Mouse (Mus musculus) embryonic facial prominence, embryonic 15.5 days (tissue): ENCODE measurements around the gene Atxn1. TPM values are rescaled to one million over a fixed set of nuclear protein-coding genes. Genes with fewer than 3 reads are reported as not detected.

Source experiments
- ATAC-seq: fragments of 200-750 bp; cut with Nextera tagmentation; 2 replicates; pipeline ENCODE4 v1.8.0; 2017; ENCODE audit warnings: low read depth, moderate TSS enrichment; ENCODE audit not compliant: insufficient number of reproducible peaks, low FRiP score, low TSS enrichment
- H3K27ac ChIP-seq: fragments of 300-500 bp; sonication (generic); replicated peaks from 2 replicates; pipeline ENCODE4 v1.5.1; 2015; ENCODE audit warnings: mild to moderate bottlenecking, inconsistent platforms
- H3K27me3 ChIP-seq: fragments of 300-500 bp; sonication (generic); 2 replicates; pipeline ENCODE4 v1.6.1; 2015; ENCODE audit warnings: inconsistent platforms
- H3K36me3 ChIP-seq: fragments of 300-500 bp; sonication (generic); 2 replicates; pipeline ENCODE4 v1.6.1; 2015; ENCODE audit warnings: mild to moderate bottlenecking, inconsistent platforms
- H3K4me1 ChIP-seq: fragments of 300-500 bp; sonication (generic); 2 replicates; pipeline ENCODE4 v1.6.1; 2015; ENCODE audit warnings: inconsistent platforms
- H3K4me2 ChIP-seq: fragments of 300-500 bp; sonication (generic); replicated peaks from 2 replicates; pipeline ENCODE4 v1.6.1; 2015; ENCODE audit warnings: mild to moderate bottlenecking, inconsistent platforms
- H3K4me3 ChIP-seq: fragments of 300-500 bp; sonication (generic); replicated peaks from 2 replicates; pipeline ENCODE4 v1.5.1; 2015; ENCODE audit warnings: mild to moderate bottlenecking, inconsistent platforms
- H3K9ac ChIP-seq: fragments of 300-500 bp; sonication (generic); 2 replicates; pipeline ENCODE4 v1.6.1; 2015; ENCODE audit warnings: inconsistent platforms
- H3K9me3 ChIP-seq: fragments of 300-500 bp; sonication (generic); replicated peaks from 2 replicates; pipeline ENCODE4 v1.6.1; 2016; ENCODE audit warnings: inconsistent platforms
- WGBS: fragments of 180-500 bp; shearing (Covaris S2); methylation state at CpG from one replicate; pipeline ENCODE4 v1.1.7; 2015; 5-methylcytosine and 5-hydroxymethylcytosine counted together
- polyA plus RNA-seq: library from polyadenylated mRNA; unstranded; fragments of >200 nt; fragmentation: Nextera tagmentation; extraction: Ambion mirVana; gene quantifications from 2 replicates; pipeline ENCODE4 v1.2.1, GENCODE M21; 2015

Gene Atxn1
- polyA plus RNA-seq, 1 experiment from 2014 or later: 7.2 TPM

DNA sequence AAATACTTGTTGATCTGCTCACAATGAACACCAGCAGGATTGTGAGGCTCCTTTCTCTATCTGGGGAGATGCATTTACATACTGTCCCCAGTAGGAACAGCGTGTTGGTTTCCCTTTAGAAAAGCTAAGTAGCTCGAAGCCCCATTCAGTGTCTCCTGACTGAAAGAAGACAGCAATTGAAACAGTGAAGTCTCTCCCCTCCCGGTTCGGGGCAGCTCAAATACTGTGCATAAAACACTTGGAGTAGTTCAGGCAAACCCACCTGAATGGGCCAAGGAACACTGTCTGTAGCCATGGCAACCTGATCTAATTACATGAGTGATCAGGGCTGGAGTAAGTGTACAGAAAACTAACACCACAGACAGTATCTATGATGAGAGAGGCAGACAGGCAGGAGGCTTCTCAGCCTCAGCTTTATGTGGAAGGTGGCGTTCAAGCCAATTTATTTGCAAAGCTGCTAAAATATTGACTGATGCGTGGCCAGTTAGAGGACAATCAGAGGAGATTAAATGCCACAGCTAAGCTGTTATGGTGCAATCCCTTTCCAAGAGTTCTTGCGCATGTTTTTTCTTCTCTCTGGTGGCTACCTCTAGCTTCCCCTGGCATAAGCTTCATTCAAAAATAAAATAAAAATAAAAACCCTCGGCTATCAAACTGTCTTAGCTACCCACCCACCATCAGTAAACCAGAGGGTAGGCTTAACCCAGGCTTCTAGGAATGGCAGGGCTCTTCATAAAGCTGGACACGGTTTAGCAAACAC lies 2.8 kb downstream of the Atxn1 start:
- no peak overlapping the region for H3K9ac ChIP-seq

GRCm38 (mm10) chr13:45960311-45960965 lies 4.4 kb downstream of the Atxn1 start:
- Histone ChIP-seq H3K27ac (no peak overlapping the region), H3K4me3 (no peak overlapping the region), H3K9me3 (no peaks in the 10 kb centered on the region), H3K27me3 (no peaks in the 10 kb centered on the region), H3K36me3 (no peaks in the 10 kb centered on the region), H3K9ac (no peak overlapping the region), H3K4me1 (peaks cover 28% of the 10 kb centered on the region), H3K4me2 (no peak overlapping the region)
- ATAC-seq: no peak
- 46% methylated on average over 14 of the region's 14 CpGs for WGBS

More for the DNA sequence above, 2.8 kb downstream of the Atxn1 start:
- peaks cover 42% of the 10 kb centered on the region for H3K4me1 ChIP-seq
- 30% methylated on average over 9 of the region's 9 CpGs for WGBS
- H3K4me2 ChIP-seq: peak overlapping the region; percentile 93
- ATAC-seq: no peak
- H3K9me3 ChIP-seq: no peaks in the 10 kb centered on the region
- peak overlapping the region; percentile 87 for H3K4me3 ChIP-seq
- H3K36me3 ChIP-seq: no peaks in the 10 kb centered on the region
- H3K27ac ChIP-seq: no peak overlapping the region
- no peaks in the 10 kb centered on the region for H3K27me3 ChIP-seq

- Histone ChIP-seq H3K4me3 (no peak overlapping the region), H3K9ac (no peak overlapping the region), H3K9me3 (no peaks in the 10 kb centered on the region), H3K4me1 (peaks cover 26% of the 10 kb centered on the region), H3K36me3 (no peaks in the 10 kb centered on the region), H3K27me3 (no peaks in the 10 kb centered on the region), H3K4me2 (no peak overlapping the region), H3K27ac (no peak overlapping the region)
- no peak for ATAC-seq
- 79% methylated on average over 4 of the region's 4 CpGs for WGBS
These were observed 6.5 kb downstream of the Atxn1 start for GRCm38 (mm10) chr13:45958306-45958705.

- H3K27me3 ChIP-seq: no peaks in the 10 kb centered on the region
- H3K9ac ChIP-seq: no peak overlapping the region
- ATAC-seq: no peak
- no peak overlapping the region for H3K4me3 ChIP-seq
- 86% methylated on average over 5 of the region's 5 CpGs for WGBS
- no peaks in the 10 kb centered on the region for H3K36me3 ChIP-seq
- peaks cover 21% of the 10 kb centered on the region for H3K4me1 ChIP-seq
- H3K9me3 ChIP-seq: no peaks in the 10 kb centered on the region
- no peak overlapping the region for H3K27ac ChIP-seq
- H3K4me2 ChIP-seq: no peak overlapping the region
These were observed 7.2 kb downstream of the Atxn1 start for GRCm38 (mm10) chr13:45957629-45958028.

DNA sequence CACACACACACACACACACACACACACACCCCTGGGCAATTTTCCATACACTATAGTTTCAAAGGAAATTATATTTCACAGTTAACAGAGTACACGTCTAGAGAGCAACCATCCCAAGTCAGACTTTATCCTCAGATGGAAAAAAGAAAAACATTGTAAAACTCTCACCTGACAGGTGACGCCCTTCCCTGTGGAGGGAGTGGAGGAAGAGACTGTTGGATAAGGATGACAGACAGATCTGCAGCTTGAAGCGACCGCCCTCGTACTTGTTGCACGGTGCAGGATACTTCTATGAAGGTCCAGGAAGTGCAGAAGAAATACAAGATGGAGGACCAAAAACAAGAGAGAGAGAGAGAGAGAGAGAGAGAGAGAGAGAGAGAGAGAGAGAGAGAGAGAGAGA lies 8.5 kb downstream of the Atxn1 start:
- peaks cover 13% of the 10 kb centered on the region for H3K4me1 ChIP-seq
- H3K27ac ChIP-seq: no peak overlapping the region
- H3K36me3 ChIP-seq: no peaks in the 10 kb centered on the region
- no peak overlapping the region for H3K4me3 ChIP-seq
- H3K9ac ChIP-seq: no peak overlapping the region
- ATAC-seq: no peak
- no peaks in the 10 kb centered on the region for H3K9me3 ChIP-seq
- no peak overlapping the region for H3K4me2 ChIP-seq
- no peaks in the 10 kb centered on the region for H3K27me3 ChIP-seq
- WGBS: 72% methylated on average over 6 of the region's 6 CpGs

GRCm38 (mm10) chr13:45955370-45956055 lies 9.3 kb downstream of the Atxn1 start:
- ATAC-seq: no peak; the same call in 1 of the 2 replicates
- 76% methylated on average over 9 of the region's 9 CpGs for WGBS

GRCm38 (mm10) chr13:45953098-45953497 lies 11.7 kb downstream of the Atxn1 start:
- no peak overlapping the region for H3K4me2 ChIP-seq
- H3K27ac ChIP-seq: no peak overlapping the region
- H3K4me1 ChIP-seq: peaks cover 4% of the 10 kb centered on the region
- no peaks in the 10 kb centered on the region for H3K9me3 ChIP-seq
- no peaks in the 10 kb centered on the region for H3K27me3 ChIP-seq
- no peak overlapping the region for H3K9ac ChIP-seq
- no peak for ATAC-seq
- no peak overlapping the region for H3K4me3 ChIP-seq
- H3K36me3 ChIP-seq: no peaks in the 10 kb centered on the region
- WGBS: 82% methylated on average over 4 of the region's 4 CpGs

More at GRCm38 (mm10) chr13:45955370-45956055, 9.3 kb downstream of the Atxn1 start:
- H3K36me3 ChIP-seq: no peaks in the 10 kb centered on the region
- peaks cover 10% of the 10 kb centered on the region for H3K4me1 ChIP-seq
- H3K27ac ChIP-seq: no peak overlapping the region
- no peaks in the 10 kb centered on the region for H3K27me3 ChIP-seq
- no peak overlapping the region for H3K4me2 ChIP-seq
- no peaks in the 10 kb centered on the region for H3K9me3 ChIP-seq
- H3K4me3 ChIP-seq: no peak overlapping the region
- no peak overlapping the region for H3K9ac ChIP-seq

DNA sequence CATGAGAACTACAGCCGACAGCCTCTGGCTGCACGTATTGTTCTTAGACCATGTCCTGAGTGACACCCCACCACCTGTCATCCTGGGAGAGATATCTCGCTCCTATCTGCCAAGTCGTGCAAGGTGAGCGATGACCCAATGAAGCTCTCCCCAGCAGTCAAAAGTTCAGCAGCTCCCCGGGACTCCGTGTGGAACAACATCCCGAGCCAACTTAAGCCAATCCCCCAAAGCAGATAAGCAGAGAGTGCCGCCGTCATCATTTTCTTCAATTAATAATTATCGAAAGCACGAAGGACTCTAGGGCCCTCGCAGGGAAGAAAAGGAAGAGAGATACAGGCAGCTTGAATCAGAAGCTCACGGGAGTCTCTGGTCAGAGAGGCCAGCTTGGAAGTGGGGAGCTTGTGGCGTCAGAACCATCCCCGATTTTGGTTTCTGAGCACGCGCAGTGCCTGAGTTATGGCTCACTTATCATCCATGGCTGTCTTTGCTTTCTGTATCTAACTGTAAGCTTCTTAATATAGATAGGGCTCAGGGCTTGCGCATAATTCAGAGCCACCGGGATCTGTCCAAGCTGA lies 13.7 kb downstream of the Atxn1 start:
- no peaks in the 10 kb centered on the region for H3K9me3 ChIP-seq
- no peaks in the 10 kb centered on the region for H3K36me3 ChIP-seq
- no peak overlapping the region for H3K4me3 ChIP-seq
- WGBS: 84% methylated on average over 20 of the region's 20 CpGs
- no peak overlapping the region for H3K9ac ChIP-seq
- peaks cover 4% of the 10 kb centered on the region for H3K4me1 ChIP-seq
- H3K27me3 ChIP-seq: no peaks in the 10 kb centered on the region
- H3K27ac ChIP-seq: no peak overlapping the region
- H3K4me2 ChIP-seq: no peak overlapping the region
- ATAC-seq: no peak

DNA sequence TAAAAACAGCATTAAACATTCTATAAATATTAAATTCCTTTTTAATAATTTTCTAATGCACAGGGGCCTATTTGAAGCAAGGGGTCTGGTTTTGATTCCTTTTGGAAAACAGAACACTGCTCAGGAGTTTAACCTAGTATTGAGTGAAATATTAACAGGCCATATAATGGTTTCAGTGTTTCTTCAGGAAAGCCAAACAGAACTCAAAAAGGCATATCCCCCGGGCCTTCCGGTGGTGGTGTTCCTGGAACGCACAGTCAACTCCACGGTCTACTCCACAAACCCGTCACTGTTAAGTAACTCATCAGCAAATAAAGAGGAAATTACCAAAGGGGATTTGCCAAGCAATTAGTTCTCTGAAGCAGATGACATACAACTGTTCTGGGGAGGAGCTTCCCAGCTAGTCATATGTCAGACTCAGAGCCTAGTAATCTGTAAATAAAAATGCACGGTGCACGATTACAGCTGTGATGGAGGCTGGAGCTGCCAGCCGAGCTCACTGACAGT lies 14.4 kb downstream of the Atxn1 start:
- H3K27ac ChIP-seq: no peak overlapping the region
- no peak; the same call in 1 of the 2 replicates for ATAC-seq

DNA sequence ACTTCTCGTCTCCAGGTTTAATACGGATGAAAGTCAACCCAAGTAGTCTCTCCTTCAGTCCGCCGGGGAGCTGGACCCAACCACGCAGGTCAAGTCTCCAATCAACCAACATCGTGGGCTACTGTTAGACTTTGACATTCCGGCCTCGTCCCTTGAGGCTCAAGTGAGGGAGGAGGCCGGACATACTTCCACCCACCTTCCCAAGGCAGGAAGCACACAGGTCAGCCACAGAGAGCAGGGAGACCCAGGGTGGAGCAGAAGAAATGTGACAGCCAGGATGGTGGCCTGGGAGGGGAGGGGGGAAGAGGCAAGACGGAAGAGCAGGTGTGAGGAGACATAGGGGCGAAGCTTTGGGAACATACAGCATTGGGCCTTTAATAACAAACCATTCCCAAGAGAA lies 18.7 kb downstream of the Atxn1 start:
- 0 out of 2 replicates have a peak, but pooled peaks cover 3% of the 10 kb centered on the region for H3K36me3 ChIP-seq
- H3K4me2 ChIP-seq: no peak overlapping the region
- no peaks in the 10 kb centered on the region for H3K9me3 ChIP-seq
- no peaks in the 10 kb centered on the region for H3K27me3 ChIP-seq
- WGBS: 91% methylated on average over 11 of the region's 11 CpGs
- H3K4me1 ChIP-seq: peaks cover 4% of the 10 kb centered on the region
- no peak overlapping the region for H3K4me3 ChIP-seq
- no peak overlapping the region for H3K27ac ChIP-seq
- ATAC-seq: no peak
- H3K9ac ChIP-seq: no peak overlapping the region

More for the DNA sequence above, 14.4 kb downstream of the Atxn1 start:
- Histone ChIP-seq H3K27me3 (no peaks in the 10 kb centered on the region), H3K36me3 (no peaks in the 10 kb centered on the region), H3K4me2 (no peak overlapping the region), H3K9me3 (no peaks in the 10 kb centered on the region), H3K4me3 (no peak overlapping the region), H3K9ac (no peak overlapping the region), H3K4me1 (peaks cover 4% of the 10 kb centered on the region)
- 32% methylated on average over 8 of the region's 8 CpGs for WGBS

DNA sequence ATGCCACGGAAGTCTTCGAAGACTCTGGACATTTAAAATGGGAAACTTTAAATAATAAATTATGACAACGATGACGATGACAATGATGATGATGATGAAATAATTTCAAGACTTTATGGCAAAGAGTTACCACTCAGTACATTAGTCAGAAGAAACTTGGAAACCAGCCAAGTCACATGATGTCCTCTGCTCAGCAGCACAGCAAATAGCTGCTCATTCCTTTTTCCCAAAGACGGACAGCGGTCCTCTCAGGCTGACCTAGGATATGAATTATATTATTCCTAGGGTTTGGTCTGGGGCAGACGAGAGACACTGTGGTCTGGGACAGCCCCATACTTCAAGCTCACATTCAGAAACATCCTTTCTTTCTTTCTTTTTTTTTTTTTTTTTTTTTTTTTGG lies 22.5 kb downstream of the Atxn1 start:
- Histone ChIP-seq H3K4me2 (no peak overlapping the region), H3K27ac (no peak overlapping the region), H3K9me3 (no peaks in the 10 kb centered on the region), H3K36me3 (0 out of 2 replicates have a peak, but pooled peaks cover 3% of the 10 kb centered on the region), H3K4me1 (peaks cover 18% of the 10 kb centered on the region), H3K4me3 (no peak overlapping the region), H3K9ac (no peak overlapping the region), H3K27me3 (no peaks in the 10 kb centered on the region)
- no peak for ATAC-seq
- WGBS: 92% methylated on average over 7 of the region's 7 CpGs
